Mouse (Mus musculus) neural tube, embryonic 15.5 days (tissue): ENCODE data around the gene Syt2. TPM values are rescaled to one million over a fixed set of nuclear protein-coding genes. Genes with fewer than 3 reads are reported as not detected.

Source experiments
- ATAC-seq: fragments of 200-750 bp; cut with Nextera tagmentation; 2 replicates; pipeline ENCODE4 v1.8.0; 2017; ENCODE audit warnings: mild to moderate bottlenecking, moderate TSS enrichment, moderate library complexity; ENCODE audit not compliant: low FRiP score
- H3K27ac ChIP-seq: fragments of 300-500 bp; sonication (generic); replicated peaks from 2 replicates; pipeline ENCODE4 v1.5.1; 2015; ENCODE audit warnings: mild to moderate bottlenecking, inconsistent platforms
- H3K27me3 ChIP-seq: fragments of 300-500 bp; sonication (generic); replicated peaks from 2 replicates; pipeline ENCODE4 v1.6.1; 2015; ENCODE audit warnings: inconsistent platforms
- H3K36me3 ChIP-seq: fragments of 300-500 bp; sonication (generic); 2 replicates; pipeline ENCODE4 v1.6.1; 2015; ENCODE audit warnings: inconsistent platforms
- H3K4me1 ChIP-seq: fragments of 300-500 bp; sonication (generic); 2 replicates; pipeline ENCODE4 v1.6.1; 2015; ENCODE audit warnings: inconsistent platforms
- H3K4me2 ChIP-seq: fragments of 300-500 bp; sonication (generic); 2 replicates; pipeline ENCODE4 v1.6.1; 2015; ENCODE audit warnings: inconsistent platforms, mild to moderate bottlenecking, moderate library complexity
- H3K4me3 ChIP-seq: fragments of 300-500 bp; sonication (generic); replicated peaks from 2 replicates; pipeline ENCODE4 v1.5.1; 2015; ENCODE audit warnings: mild to moderate bottlenecking, inconsistent platforms
- H3K9ac ChIP-seq: fragments of 300-500 bp; sonication (generic); replicated peaks from 2 replicates; pipeline ENCODE4 v1.6.1; 2015; ENCODE audit warnings: mild to moderate bottlenecking, inconsistent platforms
- H3K9me3 ChIP-seq: fragments of 300-500 bp; sonication (generic); replicated peaks from 2 replicates; pipeline ENCODE4 v1.6.1; 2016; ENCODE audit warnings: inconsistent platforms
- WGBS: fragments of 180-500 bp; shearing (Covaris S2); methylation state at CpG from one replicate; pipeline ENCODE4 v1.1.7; 2015; ENCODE audit warnings: mixed read lengths; 5-methylcytosine and 5-hydroxymethylcytosine counted together
- polyA plus RNA-seq: library from polyadenylated mRNA; unstranded; fragments of >200 nt; fragmentation: Nextera tagmentation; extraction: Ambion mirVana; gene quantifications from 2 replicates; pipeline ENCODE4 v1.2.1, GENCODE M21; 2015

Syt2 gene
- polyA plus RNA-seq, 1 experiment from 2014 or later: 23.4 TPM

- Histone ChIP-seq H3K27ac (no peak overlapping the region), H3K9me3 (no peaks in the 10 kb centered on the region), H3K4me2 (no peak overlapping the region), H3K36me3 (peaks cover 6% of the 10 kb centered on the region; the same call in 1 of the 2 replicates), H3K4me1 (peaks cover 11% of the 10 kb centered on the region), H3K27me3 (no peaks in the 10 kb centered on the region), H3K9ac (no peak overlapping the region), H3K4me3 (no peak overlapping the region)
- WGBS: 81% methylated on average over 13 of the region's 13 CpGs
- ATAC-seq: no peak
These were observed 131.6 kb downstream of the Syt2 start for GRCm38 (mm10) chr1:134777936-134778548.

DNA sequence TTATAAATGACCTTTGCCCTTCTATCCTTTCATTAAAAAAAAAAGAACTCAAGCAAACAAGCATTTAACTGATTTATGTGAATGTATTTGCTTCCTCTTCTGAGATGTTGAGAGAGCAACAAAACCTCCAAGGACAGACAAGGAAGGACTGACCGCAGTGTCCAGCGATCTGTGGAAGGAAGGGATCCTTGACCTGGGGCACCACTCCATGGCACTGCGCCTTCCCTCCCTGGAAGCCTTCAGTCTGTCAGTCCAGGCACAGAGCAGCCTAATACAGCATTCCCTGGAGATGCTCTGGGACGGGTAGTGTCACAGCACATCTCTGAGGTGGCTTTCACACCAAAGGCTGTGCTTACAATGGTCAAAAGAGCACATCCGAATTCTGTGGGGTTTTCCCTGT lies 136.3 kb downstream of the Syt2 start:
- Histone ChIP-seq H3K4me3 (no peak overlapping the region), H3K27ac (no peak overlapping the region), H3K9me3 (no peaks in the 10 kb centered on the region), H3K4me2 (no peak overlapping the region), H3K9ac (no peak overlapping the region), H3K4me1 (peaks cover 6% of the 10 kb centered on the region; the same call in 1 of the 2 replicates), H3K27me3 (no peaks in the 10 kb centered on the region), H3K36me3 (no peaks in the 10 kb centered on the region)
- no peak for ATAC-seq
- WGBS: 87% methylated on average over 5 of the region's 5 CpGs

- Histone ChIP-seq H3K4me2 (no peak overlapping the region), H3K27ac (no peak overlapping the region), H3K4me3 (no peak overlapping the region), H3K27me3 (no peaks in the 10 kb centered on the region), H3K9me3 (no peaks in the 10 kb centered on the region), H3K36me3 (no peaks in the 10 kb centered on the region), H3K9ac (no peak overlapping the region), H3K4me1 (peaks cover 6% of the 10 kb centered on the region; the same call in 1 of the 2 replicates)
- 82% methylated on average over 4 of the region's 4 CpGs for WGBS
- no peak for ATAC-seq
These were observed 137.5 kb downstream of the Syt2 start for GRCm38 (mm10) chr1:134783958-134784357.

DNA sequence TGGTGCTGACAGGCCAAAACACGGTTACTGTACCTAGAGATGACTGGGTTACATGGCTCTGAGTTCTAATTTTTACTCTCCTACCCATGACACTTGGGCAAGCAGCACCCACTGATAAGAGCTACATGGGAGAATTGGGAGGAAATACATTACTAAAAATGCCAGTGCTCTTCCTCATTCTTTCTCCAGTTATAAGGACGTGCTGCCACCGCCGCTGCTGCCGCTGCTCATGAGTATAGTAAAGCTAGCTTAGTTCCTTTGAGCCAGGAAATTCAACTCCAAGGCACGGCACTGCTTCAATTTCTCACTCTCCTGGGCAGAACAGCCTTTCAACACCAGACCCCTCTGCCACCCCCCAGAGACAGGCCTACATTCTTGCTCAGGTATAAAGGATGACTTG lies 138.0 kb downstream of the Syt2 start:
- 72% methylated on average over 6 of the region's 6 CpGs for WGBS
- H3K9me3 ChIP-seq: no peaks in the 10 kb centered on the region
- H3K36me3 ChIP-seq: no peaks in the 10 kb centered on the region
- no peak overlapping the region; the same call in 1 of the 2 replicates for H3K27ac ChIP-seq
- peaks cover 6% of the 10 kb centered on the region; the same call in 1 of the 2 replicates for H3K4me1 ChIP-seq
- H3K4me2 ChIP-seq: no peak overlapping the region
- no peak overlapping the region for H3K9ac ChIP-seq
- no peak overlapping the region for H3K4me3 ChIP-seq
- no peaks in the 10 kb centered on the region for H3K27me3 ChIP-seq
- no peak for ATAC-seq

- Histone ChIP-seq H3K4me3 (no peak overlapping the region), H3K27me3 (no peaks in the 10 kb centered on the region), H3K9me3 (no peaks in the 10 kb centered on the region), H3K27ac (no peak overlapping the region; the same call in 1 of the 2 replicates), H3K4me2 (no peak overlapping the region), H3K4me1 (peaks cover 6% of the 10 kb centered on the region; the same call in 1 of the 2 replicates), H3K9ac (no peak overlapping the region), H3K36me3 (no peaks in the 10 kb centered on the region)
- WGBS: 90% methylated on average over 1 of the region's 1 CpGs
- ATAC-seq: no peak
These were observed 138.4 kb downstream of the Syt2 start for GRCm38 (mm10) chr1:134784911-134785310.

GRCm38 (mm10) chr1:134788096-134788495 lies 141.6 kb downstream of the Syt2 start:
- no peaks in the 10 kb centered on the region for H3K36me3 ChIP-seq
- ATAC-seq: no peak
- H3K27me3 ChIP-seq: no peaks in the 10 kb centered on the region
- H3K4me2 ChIP-seq: no peak overlapping the region
- H3K9me3 ChIP-seq: no peaks in the 10 kb centered on the region
- H3K4me1 ChIP-seq: peaks cover 6% of the 10 kb centered on the region; the same call in 1 of the 2 replicates
- H3K9ac ChIP-seq: no peak overlapping the region
- H3K27ac ChIP-seq: no peak overlapping the region
- 50% methylated on average over 7 of the region's 7 CpGs for WGBS
- no peak overlapping the region for H3K4me3 ChIP-seq

DNA sequence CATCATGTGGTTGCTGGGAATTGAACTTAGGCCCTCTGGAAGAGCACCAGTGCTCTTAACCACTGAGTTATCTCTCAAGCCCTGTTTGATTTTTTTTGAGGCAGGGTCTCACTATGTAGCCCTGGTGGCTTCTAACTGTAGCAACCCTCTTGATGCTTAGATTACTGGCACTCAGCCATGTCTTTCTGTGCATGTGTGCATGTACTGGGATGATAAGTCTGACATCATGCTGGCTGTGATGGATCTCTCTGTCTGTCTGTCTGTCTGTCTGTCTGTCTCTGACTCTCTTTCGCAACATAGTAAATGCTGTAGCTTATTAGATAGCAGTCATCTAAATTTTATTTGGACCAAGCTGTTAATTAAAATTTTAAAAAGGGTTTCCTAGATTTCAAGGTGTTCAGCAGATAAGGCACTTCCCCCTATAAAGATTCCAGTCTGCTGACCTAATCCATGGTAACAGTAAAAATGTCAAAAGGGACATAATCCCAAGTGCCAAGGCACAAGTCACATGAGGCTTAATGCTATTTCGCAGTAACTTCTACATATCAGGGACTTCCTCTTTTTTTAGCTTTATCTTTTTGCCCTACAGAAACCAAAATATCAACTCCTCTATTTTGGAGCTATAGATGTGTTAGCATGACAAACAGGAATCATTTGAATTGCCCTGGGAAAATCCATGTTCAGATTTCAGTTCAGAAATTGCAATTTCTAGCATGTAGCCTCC lies 144.4 kb downstream of the Syt2 start:
- Histone ChIP-seq H3K27me3 (no peaks in the 10 kb centered on the region), H3K36me3 (no peaks in the 10 kb centered on the region), H3K4me1 (peaks cover 3% of the 10 kb centered on the region; the same call in 1 of the 2 replicates), H3K4me2 (no peak overlapping the region), H3K9me3 (no peaks in the 10 kb centered on the region), H3K9ac (no peak overlapping the region), H3K27ac (no peak overlapping the region), H3K4me3 (no peak overlapping the region)
- no peak for ATAC-seq
- WGBS: 89% methylated on average over 2 of the region's 2 CpGs

DNA sequence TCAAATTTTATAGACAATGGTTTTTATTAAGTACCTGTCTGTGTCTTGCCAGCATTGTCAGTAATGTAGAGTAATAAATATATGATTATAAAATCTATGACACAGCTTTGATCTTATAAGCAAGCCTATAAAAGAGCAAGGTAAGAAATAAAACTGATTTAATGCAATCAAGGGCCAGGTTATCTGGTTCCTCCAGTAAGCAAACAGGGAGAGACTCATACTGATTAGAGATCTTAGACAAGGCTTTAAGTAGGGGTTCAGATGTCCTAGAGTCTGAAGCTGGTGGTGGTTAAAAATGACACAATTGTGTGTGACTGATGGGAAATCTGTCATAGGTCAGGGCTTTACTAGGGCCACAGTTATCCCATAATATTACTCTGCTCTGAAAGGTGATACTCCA lies 145.0 kb downstream of the Syt2 start:
- Histone ChIP-seq H3K4me2 (no peak overlapping the region), H3K27ac (no peak overlapping the region), H3K9ac (no peak overlapping the region), H3K4me3 (no peak overlapping the region), H3K36me3 (no peaks in the 10 kb centered on the region), H3K4me1 (peaks cover 3% of the 10 kb centered on the region; the same call in 1 of the 2 replicates), H3K9me3 (no peaks in the 10 kb centered on the region), H3K27me3 (no peaks in the 10 kb centered on the region)
- no peak for ATAC-seq

- no peak overlapping the region for H3K4me3 ChIP-seq
- no peaks in the 10 kb centered on the region for H3K4me1 ChIP-seq
- no peak for ATAC-seq
- no peaks in the 10 kb centered on the region for H3K9me3 ChIP-seq
- H3K27me3 ChIP-seq: no peaks in the 10 kb centered on the region
- no peak overlapping the region for H3K4me2 ChIP-seq
- H3K9ac ChIP-seq: no peak overlapping the region
- 94% methylated on average over 1 of the region's 1 CpGs for WGBS
- H3K36me3 ChIP-seq: no peaks in the 10 kb centered on the region
- no peak overlapping the region for H3K27ac ChIP-seq
These were observed 149.6 kb downstream of the Syt2 start for GRCm38 (mm10) chr1:134796076-134796475.

GRCm38 (mm10) chr1:134796536-134796935 lies 150.1 kb downstream of the Syt2 start:
- 79% methylated on average over 3 of the region's 3 CpGs for WGBS

GRCm38 (mm10) chr1:134801758-134802157 lies 155.3 kb downstream of the Syt2 start:
- 80% methylated on average over 7 of the region's 7 CpGs for WGBS
- Histone ChIP-seq H3K27ac (no peak overlapping the region), H3K36me3 (no peaks in the 10 kb centered on the region), H3K4me2 (no peak overlapping the region), H3K27me3 (no peaks in the 10 kb centered on the region), H3K4me3 (no peak overlapping the region), H3K4me1 (peaks cover 14% of the 10 kb centered on the region), H3K9ac (no peak overlapping the region), H3K9me3 (no peaks in the 10 kb centered on the region)
- no peak for ATAC-seq

More at GRCm38 (mm10) chr1:134796536-134796935, 150.1 kb downstream of the Syt2 start:
- no peak overlapping the region for H3K27ac ChIP-seq
- H3K9ac ChIP-seq: no peak overlapping the region
- no peaks in the 10 kb centered on the region for H3K4me1 ChIP-seq
- no peak for ATAC-seq
- H3K27me3 ChIP-seq: no peaks in the 10 kb centered on the region
- no peaks in the 10 kb centered on the region for H3K36me3 ChIP-seq
- H3K4me3 ChIP-seq: no peak overlapping the region
- no peak overlapping the region for H3K4me2 ChIP-seq
- no peaks in the 10 kb centered on the region for H3K9me3 ChIP-seq
